Mouse (Mus musculus) cerebellum, adult 2 months (tissue): ENCODE data around the gene Spag9. TPM values are rescaled to one million over a fixed set of nuclear protein-coding genes. Genes with fewer than 3 reads are reported as not detected.
"Not testable (repeated sequence)": the region's sequence is repeated elsewhere in the genome, so short reads cannot be mapped to it uniquely, and the experiment has no call there.

ENCODE experiments used
- DNase-seq, 2 experiments: peaks; one replicate each; pipeline ENCODE4 v3.0.0; 2021
- H3K27ac ChIP-seq: fragments of 200-500 bp; 2 replicates; pipeline ENCODE4 v1.5.1; 2012; ENCODE audit warnings: low read length, control low read depth, inconsistent platforms; ENCODE audit not compliant: insufficient read depth
- H3K27me3 ChIP-seq: fragments of 200-500 bp; 2 replicates; pipeline ENCODE4 v1.6.1; 2012; ENCODE audit warnings: inconsistent platforms, mild to moderate bottlenecking, low read length, moderate library complexity; ENCODE audit not compliant: control insufficient read depth, insufficient read depth
- H3K4me1 ChIP-seq: fragments of 200-500 bp; 2 replicates; pipeline ENCODE4 v1.6.1; 2011; ENCODE audit warnings: low read length; ENCODE audit not compliant: control insufficient read depth, insufficient read depth
- H3K4me3 ChIP-seq: fragments of 200-500 bp; replicated peaks from 2 replicates; pipeline ENCODE3; 2011; ENCODE audit warnings: mild to moderate bottlenecking, low read depth, low read length, control low read depth; ENCODE audit not compliant: insufficient read depth
- CTCF ChIP-seq: fragments of 200-500 bp; IDR thresholded peaks from 2 replicates; pipeline ENCODE4 v1.5.1; 2011; ENCODE audit warnings: low read depth, mild to moderate bottlenecking, control low read depth, low read length, moderate library complexity, borderline replicate concordance; ENCODE audit not compliant: insufficient read depth
- POLR2A ChIP-seq: fragments of 200-500 bp; IDR thresholded peaks from 2 replicates; pipeline ENCODE4 v1.6.1; 2011; ENCODE audit warnings: low read length, control low read depth, borderline replicate concordance; ENCODE audit not compliant: insufficient read depth
- WGBS: fragments of 180-500 bp; shearing (Covaris S2); methylation state at CpG from one replicate; pipeline ENCODE4 v1.1.7; 2018; 5-methylcytosine and 5-hydroxymethylcytosine counted together
- polyA plus RNA-seq: library from polyadenylated mRNA; depleted of rRNA; stranded (reverse); fragments of >200 nt; gene quantifications from 2 replicates; pipeline ENCODE4 v1.2.3, GENCODE M21; 2012

Gene Spag9
- polyA plus RNA-seq, 1 experiment, result 134 TPM

GRCm38 (mm10) chr11:94020403-94020802 is 24.5 kb downstream of the Spag9 start:
- no peak for DNase-seq
- no peaks in the 10 kb centered on the region for H3K27me3 ChIP-seq
- TF ChIP-seq CTCF, result no peak
- TF ChIP-seq POLR2A, result no peak
- WGBS, result 42% methylated on average over 6 of the region's 6 CpGs
- H3K4me1 ChIP-seq, result no peaks in the 10 kb centered on the region; the same call in 1 of the 2 replicates
- no peak overlapping the region for H3K27ac ChIP-seq
- no peak overlapping the region for H3K4me3 ChIP-seq

- TF ChIP-seq CTCF (no peak), POLR2A (no peak)
- WGBS, result 98% methylated on average over 4 of the region's 4 CpGs
- Histone ChIP-seq H3K4me1 (no peaks in the 10 kb centered on the region; the same call in 1 of the 2 replicates), H3K27ac (no peak overlapping the region), H3K4me3 (no peak overlapping the region), H3K27me3 (no peaks in the 10 kb centered on the region)
- DNase-seq, result no peak
Measured at GRCm38 (mm10) chr11:94026289-94026688, 30.4 kb downstream of the Spag9 start.

GRCm38 (mm10) chr11:94032084-94032483 is 36.2 kb downstream of the Spag9 start:
- Histone ChIP-seq H3K4me3 (no peak overlapping the region), H3K27me3 (no peaks in the 10 kb centered on the region), H3K27ac (no peak overlapping the region), H3K4me1 (no peaks in the 10 kb centered on the region)
- no peak for DNase-seq
- WGBS, result 87% methylated on average over 4 of the region's 4 CpGs
- no peak for TF ChIP-seq CTCF
- TF ChIP-seq POLR2A, result no peak

GRCm38 (mm10) chr11:94032971-94033370 is 37.1 kb downstream of the Spag9 start:
- TF ChIP-seq CTCF (no peak), POLR2A (no peak)
- H3K4me3 ChIP-seq, result no peak overlapping the region
- H3K27ac ChIP-seq, result no peak overlapping the region
- H3K4me1 ChIP-seq, result no peaks in the 10 kb centered on the region
- 57% methylated on average over 2 of the region's 2 CpGs for WGBS
- no peaks in the 10 kb centered on the region for H3K27me3 ChIP-seq
- no peak for DNase-seq

- Histone ChIP-seq H3K27ac (no peak overlapping the region), H3K4me1 (no peaks in the 10 kb centered on the region), H3K27me3 (no peaks in the 10 kb centered on the region), H3K4me3 (no peak overlapping the region)
- TF ChIP-seq POLR2A, result no peak
- peak; percentile 32; the same call in 1 of the 2 replicates for TF ChIP-seq CTCF
- WGBS, result 34% methylated on average over 2 of the region's 2 CpGs
- peak in 1 of 2 experiments; percentile 48 for DNase-seq
Measured at GRCm38 (mm10) chr11:94035974-94036373, 40.1 kb downstream of the Spag9 start.

GRCm38 (mm10) chr11:94041475-94041874 is 45.6 kb downstream of the Spag9 start:
- Histone ChIP-seq H3K4me1 (no peaks in the 10 kb centered on the region), H3K27ac (no peak overlapping the region), H3K4me3 (no peak overlapping the region), H3K27me3 (no peaks in the 10 kb centered on the region)
- TF ChIP-seq CTCF (no peak), POLR2A (no peak)
- 95% methylated on average over 1 of the region's 1 CpGs for WGBS
- no peak for DNase-seq

GRCm38 (mm10) chr11:94042301-94042700 is 46.4 kb downstream of the Spag9 start:
- not testable (repeated sequence) for DNase-seq, H3K4me1 ChIP-seq, H3K27ac ChIP-seq, H3K27me3 ChIP-seq, H3K4me3 ChIP-seq
- WGBS, result 93% methylated on average over 1 of the region's 1 CpGs

GRCm38 (mm10) chr11:94043998-94044985 is 48.4 kb downstream of the Spag9 start:
- 2% methylated on average over 22 of the region's 22 CpGs for WGBS
- Histone ChIP-seq H3K4me1 (peaks cover 3% of the 10 kb centered on the region; the same call in 1 of the 2 replicates), H3K27ac (peak overlapping the region; percentile 97), H3K4me3 (peak overlapping the region; percentile 99), H3K27me3 (no peaks in the 10 kb centered on the region)
- peak; percentile 95 to 97 for DNase-seq
- TF ChIP-seq CTCF, result no peak
- TF ChIP-seq POLR2A, result peak; percentile 83; the same call in 1 of the 2 replicates
